Mouse (Mus musculus): Measurements from ENCODE around the gene Ern1. TPM values are rescaled to one million over a fixed set of nuclear protein-coding genes. Genes with fewer than 3 reads are reported as not detected.
"Not testable (repeated sequence)": the region's sequence is repeated elsewhere in the genome, so short reads cannot be mapped to it uniquely, and the experiment has no call there.

Gene Ern1
- total RNA-seq, 2 experiments from 2014 or later: 8.7 to 9.8 TPM

DNA sequence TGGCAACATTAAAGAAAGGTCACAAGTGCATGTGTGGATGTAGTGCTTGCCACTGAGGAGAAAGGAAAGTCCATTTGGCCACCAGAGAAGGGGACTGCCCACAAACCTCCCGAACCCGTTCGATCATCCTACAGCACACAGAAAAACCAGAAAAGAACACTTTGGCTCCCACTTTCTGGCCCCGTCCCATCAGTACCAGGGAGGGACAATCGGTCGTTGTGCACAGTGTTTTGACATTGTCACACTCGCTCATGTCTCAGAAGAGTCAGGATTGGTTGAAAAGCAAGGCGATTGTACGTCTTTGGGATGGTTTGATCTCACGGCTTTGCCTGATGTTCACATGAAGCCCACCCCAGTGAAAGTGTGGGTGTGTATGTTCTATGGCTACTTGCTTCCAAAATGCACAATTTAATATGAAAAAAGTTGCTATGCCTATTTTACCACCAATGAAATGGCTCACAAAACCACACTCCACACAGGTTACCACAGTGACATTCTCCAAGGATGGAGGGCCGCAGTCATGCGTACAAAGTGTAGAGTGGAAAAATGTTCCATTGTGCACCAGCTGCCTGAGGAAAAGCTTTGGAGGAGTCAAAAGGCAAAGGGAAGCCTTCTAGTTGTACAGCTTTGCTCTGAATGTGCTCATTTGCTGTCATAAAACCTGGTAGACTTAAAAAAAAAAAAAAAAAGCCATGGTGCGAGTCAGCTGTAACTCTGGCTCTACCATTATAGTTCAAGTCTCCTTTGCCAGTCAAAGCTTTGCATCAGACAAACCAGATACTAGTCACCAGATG, 15.2 kb upstream of the Ern1 start:
- no peak for DNase-seq

DNA sequence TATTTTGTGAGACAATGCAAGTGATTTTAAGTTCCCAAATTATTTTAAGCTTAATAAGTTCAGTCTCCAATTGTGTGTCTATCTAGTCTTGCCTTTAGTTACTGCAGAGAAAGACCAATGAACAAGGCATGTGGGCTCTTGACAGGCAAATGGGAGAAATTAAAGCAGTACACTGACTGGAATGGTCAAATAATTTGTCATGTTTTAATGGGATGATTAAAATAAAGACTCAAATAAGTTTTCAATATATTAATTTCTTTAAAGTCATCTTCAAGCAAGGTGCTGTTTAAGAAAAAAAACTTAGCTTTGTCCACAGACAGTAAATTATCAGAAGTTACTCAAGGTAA, 14.5 kb upstream of the Ern1 start:
- DNase-seq: no peak

DNA sequence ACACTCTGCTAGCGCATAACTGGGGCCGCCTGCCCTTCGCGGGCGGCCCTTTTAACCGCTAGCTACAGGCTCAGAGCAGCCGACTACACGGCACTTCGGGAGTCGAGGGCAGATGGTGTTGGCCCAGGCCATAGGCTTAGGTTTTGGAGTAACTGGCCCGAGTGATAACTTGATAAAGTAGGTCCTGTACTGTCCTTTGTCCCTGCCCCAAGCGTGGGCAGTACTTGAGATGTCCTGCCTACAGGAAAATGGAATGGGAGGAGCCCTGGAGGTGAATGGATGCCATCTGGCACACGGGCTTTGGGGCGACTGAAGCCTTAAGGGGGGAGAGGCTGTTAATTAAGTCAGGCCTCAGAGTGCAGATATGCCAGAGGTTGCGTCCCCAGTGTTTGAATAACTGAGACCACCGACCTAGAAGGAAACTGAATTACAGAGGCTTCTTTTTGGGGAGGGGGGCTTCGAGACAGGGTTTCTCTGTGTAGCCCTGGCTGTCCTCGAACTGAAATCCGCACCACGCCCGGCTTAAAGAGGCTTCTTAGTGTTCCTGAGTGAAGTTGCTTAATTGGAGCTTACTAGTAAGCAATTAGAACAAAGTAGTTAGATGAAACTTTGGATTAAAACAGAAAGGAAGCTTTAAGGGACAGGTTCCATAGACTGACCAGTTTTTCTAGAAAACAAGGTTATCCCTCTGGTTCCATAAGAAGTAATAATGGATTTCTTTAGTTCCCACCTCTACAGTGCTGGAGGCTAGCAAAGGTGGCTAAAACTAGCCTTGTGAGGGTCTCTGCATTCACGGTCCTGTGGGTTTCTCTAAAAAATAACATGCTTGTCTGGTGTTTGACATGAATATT, 13.9 kb upstream of the Ern1 start:
- peak; percentile 81 for DNase-seq

DNA sequence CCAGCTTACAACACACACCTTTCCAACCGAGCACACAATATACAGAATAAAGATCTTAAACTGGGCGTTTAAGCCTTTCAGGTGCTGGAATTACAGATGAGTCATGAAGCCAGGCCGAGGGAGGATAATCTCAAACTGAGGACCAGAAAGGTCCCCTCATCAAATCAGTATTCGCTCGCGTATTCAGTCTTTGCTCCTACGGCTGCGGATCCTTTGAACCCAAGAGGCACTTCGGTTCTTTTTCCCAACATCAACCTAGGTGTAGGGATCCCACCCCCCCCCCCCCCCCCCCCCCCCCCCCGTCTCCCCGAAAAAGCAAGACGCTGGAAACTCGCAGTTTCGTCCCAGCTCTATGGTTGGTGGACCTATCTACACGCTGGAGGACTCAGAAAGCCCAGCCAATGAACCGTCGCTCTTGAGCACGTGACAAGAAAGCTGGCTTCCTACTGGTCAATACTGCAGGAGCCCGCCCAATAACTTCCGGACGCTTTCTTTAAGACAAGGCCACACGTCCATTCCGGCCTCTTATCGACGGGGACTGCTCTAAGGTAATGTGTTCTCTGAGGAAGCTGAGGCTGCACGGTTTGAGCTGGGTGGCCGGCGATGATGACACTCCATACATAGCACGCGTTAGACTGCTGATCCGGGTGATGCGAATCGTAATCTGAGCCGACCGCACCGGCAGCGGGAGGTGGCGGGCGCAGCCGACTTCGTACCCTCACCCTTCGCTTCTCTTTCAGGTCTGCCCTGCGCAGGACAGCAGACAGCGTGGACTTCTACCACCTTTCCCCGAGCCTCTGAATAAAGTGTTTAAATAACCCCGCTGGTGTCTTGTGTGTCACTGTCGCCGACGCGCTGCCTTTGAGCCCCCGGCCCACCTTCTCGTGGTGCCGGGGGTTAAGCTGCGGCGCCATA, 13.0 kb upstream of the Ern1 start:
- peak; percentile 94 for DNase-seq

DNA sequence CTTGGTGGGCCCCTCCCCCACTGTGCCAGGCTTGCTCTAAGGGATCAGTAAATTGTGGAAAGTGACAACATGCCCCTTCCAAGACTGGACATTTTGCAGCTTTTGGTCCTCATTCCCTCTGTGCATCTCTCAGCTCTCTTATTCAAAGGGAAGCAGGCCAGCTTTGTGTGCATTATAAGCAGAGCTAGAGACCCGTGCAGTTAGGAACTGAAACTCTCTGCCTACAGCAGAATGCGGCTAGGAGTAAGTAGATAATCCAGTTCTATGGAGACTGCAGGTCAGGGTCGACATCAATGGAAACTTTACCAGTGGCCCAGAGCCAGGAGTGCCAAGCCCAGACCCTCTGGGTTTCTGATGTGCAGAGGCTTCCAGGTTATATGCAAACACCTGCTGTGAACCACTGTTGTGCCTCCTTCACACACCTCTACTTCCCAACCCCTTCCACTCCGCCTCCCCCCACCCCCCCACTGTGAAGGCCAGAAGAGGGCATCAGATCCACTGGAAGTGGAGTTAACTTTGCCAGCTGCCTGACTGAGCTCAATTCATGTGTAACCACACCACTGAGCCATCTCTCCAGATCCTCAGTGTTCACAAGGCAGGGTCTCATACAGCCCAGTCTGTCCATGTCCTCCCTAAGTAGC, 11.2 kb upstream of the Ern1 start:
- DNase-seq: no peak

DNA sequence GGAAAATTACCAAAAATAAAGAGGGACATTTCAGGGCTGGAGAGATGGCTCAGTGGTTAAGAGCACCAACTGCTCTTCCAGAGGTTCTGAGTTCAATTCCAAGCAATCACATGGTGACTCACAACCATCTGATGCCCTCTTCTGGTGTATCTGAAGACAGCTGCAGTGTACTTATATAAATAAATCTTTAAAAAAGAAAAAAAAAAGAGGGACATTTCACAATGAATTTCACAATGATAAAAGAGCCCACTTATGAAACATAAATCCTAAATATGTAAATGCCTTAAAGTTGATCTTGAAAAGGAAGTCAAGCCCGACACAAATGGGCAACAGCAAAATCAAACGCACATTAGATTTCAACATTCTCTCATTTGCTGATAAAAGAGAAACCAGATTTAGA, 10.3 kb upstream of the Ern1 start:
- DNase-seq: no peak

DNA sequence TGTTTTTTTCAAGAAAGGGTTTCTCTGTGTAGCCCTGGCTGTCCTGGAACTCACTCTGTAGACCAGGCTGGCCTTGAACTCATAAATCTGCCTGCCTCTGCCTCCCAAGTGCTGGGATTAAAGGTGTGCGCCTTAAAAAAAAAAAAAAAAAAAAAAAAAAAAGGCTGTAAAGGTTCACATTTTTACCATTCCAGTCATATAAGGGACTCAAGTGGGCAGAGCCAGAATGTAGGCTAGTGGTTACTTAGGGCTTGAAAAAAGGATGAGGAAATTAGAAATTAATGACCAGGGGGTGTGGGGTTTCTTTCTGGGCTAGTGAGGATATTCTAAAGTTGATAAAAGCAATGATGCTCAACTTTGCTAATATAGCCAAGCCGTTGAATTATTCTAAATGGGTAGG, 9.4 kb upstream of the Ern1 start:
- not testable (repeated sequence) for DNase-seq

DNA sequence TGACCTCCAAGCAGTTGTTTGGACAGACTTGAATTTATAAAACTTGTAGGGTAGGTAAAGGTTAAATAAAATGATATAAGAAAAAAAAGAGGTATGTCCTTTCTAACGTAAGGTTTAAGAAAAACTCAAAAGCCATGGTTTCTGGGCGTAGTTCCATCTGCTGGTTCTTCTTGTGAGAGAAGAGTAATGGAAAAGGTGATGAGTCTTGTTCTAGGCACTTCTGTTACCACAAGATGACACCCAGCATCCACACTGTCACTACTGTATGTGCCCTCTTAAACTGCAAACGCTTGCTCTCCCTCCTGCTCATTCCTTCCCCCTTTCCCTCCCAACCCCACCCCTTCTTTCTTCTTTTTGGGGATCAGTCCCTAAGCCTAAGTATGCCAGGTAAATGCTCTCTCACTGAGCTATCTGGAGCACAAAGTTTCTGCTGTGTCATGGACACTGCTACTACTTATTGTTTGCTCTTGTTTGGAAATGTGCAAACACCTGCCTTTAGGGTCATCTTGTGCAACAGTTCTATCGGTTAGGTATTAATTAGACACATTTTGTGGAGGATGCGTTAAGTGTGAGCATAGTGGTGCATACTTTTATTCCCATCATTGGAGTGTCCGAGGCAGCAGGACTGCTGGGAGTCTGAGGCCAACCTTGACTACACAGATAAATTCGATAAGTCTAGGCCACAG, 5.5 kb upstream of the Ern1 start:
- DNase-seq: no peak

DNA sequence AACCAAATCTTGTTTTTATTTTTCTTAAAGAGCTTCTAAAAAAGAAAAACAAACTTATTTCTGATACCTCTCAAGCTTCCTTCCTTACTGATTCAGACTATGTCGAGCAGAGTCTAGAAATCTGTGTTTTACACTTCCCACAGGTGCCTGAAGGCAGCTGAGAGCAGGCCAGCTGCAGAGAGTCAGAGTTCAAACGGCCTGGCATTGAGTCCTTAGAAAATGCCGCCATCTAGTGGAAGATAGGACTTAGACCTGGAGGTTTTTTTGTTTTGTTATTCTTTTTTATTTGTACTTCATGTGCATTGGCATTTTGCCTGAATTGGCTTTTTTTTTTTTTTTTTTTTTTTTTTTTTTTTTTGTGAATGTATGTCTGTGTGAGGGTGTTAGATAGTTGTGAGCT, 3.7 kb upstream of the Ern1 start:
- DNase-seq: peak; percentile 65

DNA sequence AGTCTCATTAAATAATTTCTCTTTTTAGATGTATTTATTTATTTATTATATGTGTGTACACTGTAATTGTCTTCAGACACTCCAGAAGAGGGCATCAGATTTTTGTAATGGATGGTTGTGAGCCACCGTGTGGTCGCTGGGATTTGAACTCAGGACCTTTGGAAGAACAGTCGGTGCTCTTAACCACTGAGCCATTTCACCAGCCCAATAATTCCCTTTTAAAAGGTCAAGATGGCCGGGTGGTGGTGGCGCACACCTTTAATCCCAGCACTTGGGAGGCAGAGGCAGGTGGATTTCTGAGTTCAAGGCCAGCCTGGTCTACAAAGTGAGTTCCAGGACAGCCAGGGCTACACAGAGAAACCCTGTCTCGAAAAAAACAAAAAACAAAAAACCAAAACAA, 2.9 kb upstream of the Ern1 start:
- not testable (repeated sequence) for DNase-seq

DNA sequence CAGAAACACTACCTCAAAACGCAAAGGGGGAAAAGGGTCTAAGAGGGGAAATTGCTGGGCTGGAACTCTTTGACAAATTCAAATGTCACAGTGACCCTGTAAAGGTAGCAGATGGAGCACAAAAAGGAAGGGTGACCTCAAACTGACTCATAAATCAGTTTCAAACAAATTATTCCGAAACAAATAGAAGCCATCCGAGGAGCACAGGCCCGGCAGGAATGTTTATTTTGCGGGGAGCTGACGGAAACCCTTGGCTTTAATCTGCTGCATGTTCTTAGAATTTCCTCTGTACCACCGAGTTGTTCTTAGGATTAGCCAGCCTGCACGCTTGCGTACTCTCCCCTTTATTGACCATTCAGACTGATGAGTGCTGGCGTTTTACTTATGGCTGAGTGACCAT, 2.4 kb upstream of the Ern1 start:
- DNase-seq: no peak

DNA sequence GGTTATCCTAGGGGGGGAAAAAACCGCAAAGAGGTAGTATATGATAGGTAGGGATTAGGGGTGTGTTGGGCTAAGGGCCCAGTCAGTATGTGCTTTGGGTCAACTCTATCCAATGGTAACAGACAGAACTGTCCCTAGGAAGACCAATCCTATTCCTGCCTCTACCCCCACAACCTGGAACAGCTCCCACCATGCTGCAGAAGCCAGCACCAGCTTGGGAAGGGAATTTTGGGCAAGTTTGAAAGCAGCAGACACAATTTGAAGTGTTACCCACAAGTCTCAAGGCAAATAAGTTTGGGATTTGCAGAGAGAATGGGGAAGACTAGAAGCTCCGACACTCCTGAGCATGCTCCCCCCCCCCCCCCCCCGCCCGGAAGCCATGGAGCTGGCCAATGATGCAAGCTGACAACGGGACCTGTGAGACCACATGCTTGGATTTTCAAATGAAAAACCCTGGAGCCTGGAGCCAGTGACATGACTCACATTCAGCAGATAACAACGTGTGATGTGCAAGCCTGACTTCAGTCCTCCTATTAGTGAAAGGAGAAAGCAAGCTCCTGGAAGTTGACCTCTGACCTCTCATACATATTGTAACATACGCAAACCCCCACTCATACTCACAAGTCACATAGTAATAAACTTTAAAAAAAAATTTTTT, 1.5 kb upstream of the Ern1 start:
- no peak for DNase-seq

DNA sequence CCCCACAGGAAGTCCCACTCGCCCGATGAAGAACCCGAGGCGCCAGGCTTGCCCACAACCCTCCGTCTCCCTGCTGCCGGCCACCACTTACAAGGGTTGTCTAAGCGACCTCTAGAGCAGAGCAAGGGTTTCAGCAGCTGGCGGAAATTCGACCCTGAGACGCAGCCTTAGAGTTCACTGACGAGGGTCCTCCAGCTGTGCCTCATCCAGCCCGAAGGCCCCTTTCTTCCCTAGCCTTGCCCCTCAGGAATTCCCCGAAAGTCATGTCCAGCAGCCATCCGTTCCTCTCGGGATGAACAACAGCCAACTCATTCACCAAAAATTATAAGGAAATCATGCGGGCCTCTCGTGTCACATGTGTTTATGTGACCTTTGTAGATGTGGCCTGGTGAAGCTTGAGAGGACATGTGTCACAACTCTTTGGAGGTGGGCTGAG, 492 bp upstream of the Ern1 start:
- no peak for DNase-seq

DNA sequence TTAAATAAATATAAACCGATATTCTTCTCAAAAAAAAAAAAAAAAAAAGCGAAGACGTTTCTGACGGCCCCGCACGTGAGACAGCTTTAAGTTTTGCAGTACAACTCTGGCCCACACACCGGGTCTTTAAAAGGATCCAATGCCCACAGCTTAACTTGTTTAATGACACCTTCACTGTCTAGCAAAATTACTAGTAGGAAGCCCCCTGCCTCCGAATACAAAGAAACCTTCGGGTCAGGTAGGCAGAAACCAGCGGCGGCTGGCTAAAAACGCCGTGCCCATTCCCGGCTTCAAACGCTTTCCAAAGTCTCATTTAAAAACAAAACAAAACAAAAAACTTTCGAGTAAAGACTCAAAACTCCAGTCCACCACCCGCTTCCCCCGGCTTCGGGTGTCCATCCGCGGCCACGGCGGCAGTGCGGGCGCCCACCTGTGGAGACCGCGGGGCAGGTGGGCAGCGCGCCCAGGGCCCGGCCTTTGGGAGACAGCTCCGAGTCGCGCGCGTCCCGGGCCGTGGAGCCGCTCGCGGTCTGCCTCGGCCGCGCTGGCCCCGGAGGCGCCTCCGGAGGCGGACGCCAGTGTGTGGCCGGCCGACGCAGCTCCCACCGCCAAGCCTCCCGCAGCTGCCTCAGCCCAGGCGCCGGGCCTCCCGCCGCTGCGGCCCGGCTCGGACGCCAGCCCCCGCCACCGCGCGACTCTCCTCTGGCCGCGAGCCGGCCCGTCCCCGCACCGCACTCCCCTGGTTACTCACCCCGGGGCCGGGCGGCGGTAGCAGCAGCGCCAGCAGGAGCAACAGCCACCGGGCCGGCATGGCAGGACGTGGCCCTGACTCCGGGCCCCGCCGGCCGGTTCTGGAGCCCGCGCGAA, 553 bp downstream of the Ern1 start:
- DNase-seq: peak; percentile 72

DNA sequence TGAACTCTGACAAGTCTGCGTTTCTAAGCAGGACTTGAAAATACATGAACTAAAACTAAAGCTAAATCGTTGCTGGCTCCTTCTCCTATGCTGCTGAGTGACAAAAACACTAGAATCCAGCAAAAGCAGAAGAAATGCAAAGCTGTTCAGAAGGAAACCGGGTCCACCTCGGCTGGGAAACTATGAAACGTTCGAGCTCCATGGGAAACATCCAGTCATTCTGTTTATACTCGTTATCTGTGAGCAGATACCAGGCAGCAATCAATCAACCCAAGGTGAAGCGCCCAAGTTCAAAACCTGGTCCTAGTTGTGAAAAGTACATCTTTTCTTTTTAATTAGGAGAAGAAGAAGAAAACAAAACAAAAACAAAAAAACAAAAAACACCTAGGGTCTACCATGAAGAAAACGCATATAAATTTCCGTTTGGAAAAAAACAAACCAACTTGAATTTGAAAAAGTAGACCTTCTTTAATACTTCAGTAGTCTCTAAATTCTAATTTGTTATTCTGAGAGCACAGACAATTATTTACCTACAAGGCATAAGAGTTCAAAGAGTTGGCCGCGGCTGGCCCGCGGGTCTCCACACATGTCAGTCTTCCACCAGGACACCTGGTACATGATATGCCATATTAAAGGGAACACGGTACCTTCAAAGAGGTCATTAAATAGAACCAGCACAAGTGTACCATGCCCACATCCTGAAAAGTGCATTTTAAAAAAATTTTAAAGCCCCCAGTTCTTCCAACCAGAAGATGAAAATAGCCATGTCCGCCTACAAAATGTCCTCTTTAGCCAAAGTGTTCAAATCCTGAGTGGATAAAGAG, 1.4 kb downstream of the Ern1 start:
- no peak for DNase-seq

DNA sequence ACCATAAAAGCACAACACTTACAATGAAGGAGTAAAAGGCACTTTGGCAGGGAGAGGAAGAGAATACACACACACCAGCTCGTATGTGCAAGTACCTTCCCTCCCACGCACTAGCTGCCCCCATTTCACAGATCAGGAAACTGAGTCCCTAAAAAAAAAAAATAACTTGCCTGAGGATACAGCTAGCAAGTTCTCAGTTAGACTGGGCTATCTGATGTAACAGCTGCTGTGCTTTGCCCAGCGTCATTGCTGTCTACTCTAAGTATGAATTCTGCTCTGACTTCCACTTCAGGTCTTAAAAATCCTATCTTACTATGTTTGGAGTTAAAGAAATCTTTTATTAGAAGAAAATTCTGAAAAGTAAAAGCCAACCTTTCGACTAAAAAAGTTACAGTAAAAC, 2.0 kb downstream of the Ern1 start:
- DNase-seq: no peak

DNA sequence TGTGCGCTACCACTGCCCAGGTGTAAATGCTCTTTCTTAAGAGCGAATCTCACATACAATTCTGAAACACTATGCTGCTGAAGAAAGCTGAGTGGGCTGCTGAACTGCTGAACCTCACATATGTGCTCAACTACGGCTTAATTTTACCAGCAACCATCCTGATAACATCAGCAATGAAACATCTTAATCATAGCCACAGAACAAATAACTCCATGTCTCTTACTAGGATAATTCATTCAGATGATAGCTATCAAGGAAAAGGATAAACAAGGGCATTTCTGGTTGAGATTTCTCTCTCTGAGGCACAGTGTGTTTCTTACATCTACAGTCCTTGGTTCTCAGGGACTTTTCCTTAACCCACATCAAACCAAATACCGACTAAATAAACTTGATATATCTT, 2.8 kb downstream of the Ern1 start:
- no peak for DNase-seq

DNA sequence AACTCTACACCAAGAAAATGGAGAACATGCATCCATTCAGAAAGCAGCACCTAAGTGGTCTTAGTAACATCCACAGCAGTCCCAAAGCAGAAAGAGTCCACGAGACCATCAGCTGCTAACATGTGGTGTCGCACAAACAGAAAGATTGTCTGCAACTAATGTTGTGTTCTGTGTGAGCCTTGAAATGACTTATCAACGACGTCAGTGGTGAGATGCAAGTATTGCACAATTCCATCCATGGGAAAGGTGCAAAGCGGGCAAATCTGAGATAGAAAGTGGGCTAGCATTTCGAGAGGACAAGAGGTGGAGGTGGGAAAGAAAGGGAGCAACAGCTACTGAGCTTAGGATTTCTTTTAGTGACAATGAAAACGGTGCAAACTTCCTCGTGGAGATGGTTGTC, 4.8 kb downstream of the Ern1 start:
- DNase-seq: no peak

DNA sequence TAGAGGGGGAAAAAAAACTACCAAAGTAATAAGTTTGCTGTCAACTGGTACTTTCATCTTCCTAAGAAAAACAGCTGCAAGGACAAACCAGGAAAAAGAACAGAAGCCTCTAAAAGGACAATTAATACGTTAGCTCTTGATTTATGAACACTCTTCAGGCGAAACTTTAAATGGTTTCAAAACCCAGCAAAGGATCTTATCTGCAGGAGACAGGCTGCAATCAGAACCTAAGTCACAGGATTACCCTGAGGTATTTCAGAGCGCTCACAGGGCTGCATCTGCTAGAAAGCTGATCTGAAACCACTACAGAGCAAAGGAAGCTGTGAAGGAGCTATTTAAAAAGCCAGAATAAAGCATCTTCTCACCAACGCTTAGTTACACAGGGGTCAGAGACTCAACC, 6.0 kb downstream of the Ern1 start:
- DNase-seq: no peak

Data from heart, postnatal 4 days (tissue).